Mouse (Mus musculus) hindbrain, embryonic 11.5 days (tissue): ENCODE data around the gene Agbl3. TPM values are rescaled to one million over a fixed set of nuclear protein-coding genes. Genes with fewer than 3 reads are reported as not detected.

ENCODE experiments used
- ATAC-seq: fragments of 200-750 bp; cut with Nextera tagmentation; 2 replicates; pipeline ENCODE4 v1.8.0; 2017; ENCODE audit warnings: mild to moderate bottlenecking, moderate TSS enrichment, moderate library complexity; ENCODE audit not compliant: low FRiP score
- DNase-seq: peaks from one replicate; pipeline ENCODE4 v3.0.0-alpha.2; 2015; ENCODE audit warnings: low spot score
- H3K27ac ChIP-seq: fragments of 300-500 bp; sonication (generic); 2 replicates; pipeline ENCODE4 v1.5.1; 2014; ENCODE audit warnings: mild to moderate bottlenecking, low read depth, low read length
- H3K27me3 ChIP-seq: fragments of 300-500 bp; sonication (generic); 2 replicates; pipeline ENCODE4 v1.6.1; 2014; ENCODE audit warnings: mild to moderate bottlenecking, low read length, moderate library complexity, mixed read lengths; ENCODE audit not compliant: control insufficient read depth, insufficient read depth
- H3K36me3 ChIP-seq: fragments of 300-500 bp; sonication (generic); 2 replicates; pipeline ENCODE4 v1.6.1; 2014; ENCODE audit warnings: mild to moderate bottlenecking, low read length, moderate library complexity, mixed read lengths; ENCODE audit not compliant: control insufficient read depth, insufficient read depth
- H3K4me1 ChIP-seq: fragments of 300-500 bp; sonication (generic); replicated peaks from 2 replicates; pipeline ENCODE4 v1.6.1; 2014; ENCODE audit warnings: low read length, mixed read lengths; ENCODE audit not compliant: control insufficient read depth, insufficient read depth
- H3K4me2 ChIP-seq: fragments of 300-500 bp; sonication (generic); replicated peaks from 2 replicates; pipeline ENCODE4 v1.6.1; 2014; ENCODE audit warnings: mild to moderate bottlenecking, low read depth, low read length
- H3K4me3 ChIP-seq: fragments of 300-500 bp; sonication (generic); 2 replicates; pipeline ENCODE4 v1.5.1; 2014; ENCODE audit warnings: low read depth, low read length
- H3K9ac ChIP-seq: fragments of 300-500 bp; sonication (generic); 2 replicates; pipeline ENCODE4 v1.6.1; 2014; ENCODE audit warnings: low read depth, low read length
- H3K9me3 ChIP-seq: fragments of 300-500 bp; sonication (generic); 2 replicates; pipeline ENCODE4 v1.6.1; 2016; ENCODE audit warnings: low read length; ENCODE audit not compliant: control insufficient read depth
- WGBS: fragments of 180-500 bp; shearing (Covaris S2); extraction: QIAGEN DNeasy Blood & Tissue Kit; methylation state at CpG from one replicate; pipeline ENCODE4 v1.1.7; 2014; 5-methylcytosine and 5-hydroxymethylcytosine counted together
- polyA plus RNA-seq: library from polyadenylated mRNA; unstranded; fragments of >200 nt; fragmentation: Nextera tagmentation; extraction: Ambion mirVana; gene quantifications from 2 replicates; pipeline ENCODE4 v1.2.1, GENCODE M21; 2014

The Agbl3 gene
- 7.1 TPM in 2 replicates for polyA plus RNA-seq

GRCm38 (mm10) chr6:34780231-34780942 lies at the start of gene Agbl3:
Agbl3 (plus strand) TSS chr6:34780432.
- no peaks in the 10 kb centered on the region for H3K9me3 ChIP-seq
- H3K9ac ChIP-seq, result peak within 1 kb of the TSS; percentile 86
- ATAC-seq (peak; percentile 98), DNase-seq (peak; percentile 97)
- peak within 1 kb of the TSS; percentile 96 for H3K27ac ChIP-seq
- H3K27me3 ChIP-seq, result no peaks in the 10 kb centered on the region
- no peaks in the 10 kb centered on the region for H3K4me1 ChIP-seq
- H3K36me3 ChIP-seq, result no peaks in the 10 kb centered on the region
- peak within 1 kb of the TSS; percentile 75 for H3K4me2 ChIP-seq
- H3K4me3 ChIP-seq, result peak within 1 kb of the TSS; percentile 61
- under 1% methylated on average over 71 of the region's 81 CpGs for WGBS

- H3K4me1 ChIP-seq, result no peaks in the 10 kb centered on the region; the same call in 1 of the 2 replicates
- no peaks in the 10 kb centered on the region for H3K9me3 ChIP-seq
- H3K4me2 ChIP-seq, result no peak overlapping the region
- no peaks in the 10 kb centered on the region for H3K27me3 ChIP-seq
- H3K36me3 ChIP-seq, result no peaks in the 10 kb centered on the region
- H3K9ac ChIP-seq, result no peak overlapping the region
- DNase-seq, result no peak
- H3K4me3 ChIP-seq, result no peak overlapping the region
- 82% methylated on average over 6 of the region's 6 CpGs for WGBS
- H3K27ac ChIP-seq, result no peak overlapping the region
- no peak for ATAC-seq
These were observed 49.2 kb upstream of the Agbl3 start for GRCm38 (mm10) chr6:34731007-34731406.

- Histone ChIP-seq H3K9ac (no peak overlapping the region), H3K9me3 (no peaks in the 10 kb centered on the region), H3K4me2 (no peak overlapping the region), H3K4me3 (no peak overlapping the region), H3K27me3 (no peaks in the 10 kb centered on the region), H3K27ac (no peak overlapping the region), H3K36me3 (no peaks in the 10 kb centered on the region), H3K4me1 (no peaks in the 10 kb centered on the region; the same call in 1 of the 2 replicates)
- WGBS, result 76% methylated on average over 9 of the region's 9 CpGs
- ATAC-seq (no peak), DNase-seq (no peak)
These were observed 48.7 kb upstream of the Agbl3 start for GRCm38 (mm10) chr6:34731529-34731928.

GRCm38 (mm10) chr6:34734940-34735695 lies 45.1 kb upstream of the Agbl3 start:
- Histone ChIP-seq H3K9me3 (no peaks in the 10 kb centered on the region), H3K4me1 (no peaks in the 10 kb centered on the region), H3K4me3 (no peak overlapping the region), H3K4me2 (no peak overlapping the region), H3K36me3 (no peaks in the 10 kb centered on the region), H3K27me3 (no peaks in the 10 kb centered on the region), H3K27ac (no peak overlapping the region), H3K9ac (no peak overlapping the region)
- DNase-seq (no peak), ATAC-seq (no peak)
- 87% methylated on average over 13 of the region's 13 CpGs for WGBS

GRCm38 (mm10) chr6:34736934-34737333 lies 43.3 kb upstream of the Agbl3 start:
- ATAC-seq, result no peak
- no peak overlapping the region for H3K9ac ChIP-seq
- no peak for DNase-seq

GRCm38 (mm10) chr6:34743946-34744345 lies 36.3 kb upstream of the Agbl3 start:
- ATAC-seq (no peak), DNase-seq (no peak)
- H3K27ac ChIP-seq, result no peak overlapping the region
- H3K4me2 ChIP-seq, result no peak overlapping the region
- H3K9me3 ChIP-seq, result no peaks in the 10 kb centered on the region
- no peaks in the 10 kb centered on the region for H3K27me3 ChIP-seq
- no peaks in the 10 kb centered on the region for H3K36me3 ChIP-seq
- H3K4me1 ChIP-seq, result no peaks in the 10 kb centered on the region
- no peak overlapping the region for H3K4me3 ChIP-seq
- WGBS, result 87% methylated on average over 4 of the region's 4 CpGs
- H3K9ac ChIP-seq, result no peak overlapping the region

More at GRCm38 (mm10) chr6:34736934-34737333, 43.3 kb upstream of the Agbl3 start:
- no peaks in the 10 kb centered on the region for H3K36me3 ChIP-seq
- H3K4me3 ChIP-seq, result no peak overlapping the region
- 60% methylated on average over 2 of the region's 2 CpGs for WGBS
- H3K27ac ChIP-seq, result no peak overlapping the region
- no peaks in the 10 kb centered on the region for H3K27me3 ChIP-seq
- no peaks in the 10 kb centered on the region for H3K4me1 ChIP-seq
- no peaks in the 10 kb centered on the region for H3K9me3 ChIP-seq
- H3K4me2 ChIP-seq, result no peak overlapping the region

GRCm38 (mm10) chr6:34747846-34748245 lies 32.4 kb upstream of the Agbl3 start:
- no peaks in the 10 kb centered on the region for H3K9me3 ChIP-seq
- no peak for ATAC-seq

GRCm38 (mm10) chr6:34748566-34748965 lies 31.7 kb upstream of the Agbl3 start:
- Histone ChIP-seq H3K9me3 (no peaks in the 10 kb centered on the region), H3K9ac (no peak overlapping the region), H3K36me3 (no peaks in the 10 kb centered on the region), H3K27me3 (no peaks in the 10 kb centered on the region), H3K4me3 (no peak overlapping the region), H3K27ac (no peak overlapping the region), H3K4me1 (no peaks in the 10 kb centered on the region), H3K4me2 (no peak overlapping the region)
- no peak for ATAC-seq
- WGBS, result 86% methylated on average over 11 of the region's 11 CpGs
- DNase-seq, result no peak

More at GRCm38 (mm10) chr6:34747846-34748245, 32.4 kb upstream of the Agbl3 start:
- DNase-seq, result no peak
- Histone ChIP-seq H3K4me1 (no peaks in the 10 kb centered on the region), H3K4me3 (no peak overlapping the region), H3K4me2 (no peak overlapping the region), H3K27me3 (no peaks in the 10 kb centered on the region), H3K36me3 (no peaks in the 10 kb centered on the region), H3K27ac (no peak overlapping the region), H3K9ac (no peak overlapping the region)
- 78% methylated on average over 6 of the region's 6 CpGs for WGBS
